Mouse (Mus musculus): ENCODE data around the gene Pank3. TPM values are rescaled to one million over a fixed set of nuclear protein-coding genes. Genes with fewer than 3 reads are reported as not detected.

The Pank3 gene
- polyA plus RNA-seq, 1 experiment from 2014 or later = 23.1 TPM

MicroRNAs within 50 kb of the gene (microRNA counts, 519-probe panel; counts per million panel counts)
- microRNA mmu-miR-103 = 5,975 counts per million, percentile 94 among the panel's probes with 10 or more counts

Small RNA genes lying within 50 kb of the gene (microRNA-seq; reads per million reads assigned to microRNA genes)
- gene Mir103-1 = 6.4 reads per million, percentile 22 among the genes with 10 or more reads in this experiment

Other genes starting within 250 kb of the Pank3 start
- 1.3 and 1.5 TPM in 2 replicates for gene Fbll1, start 29.4 kb downstream of the Pank3 start, polyA plus RNA-seq (2016; fragmentation: Nextera tagmentation; extraction: Ambion mirVana)
- gene Rars, start 65.0 kb downstream of the Pank3 start, polyA plus RNA-seq (2016; fragmentation: Nextera tagmentation; extraction: Ambion mirVana) = 84.7 and 88.0 TPM in 2 replicates
- gene Wwc1, start 211.0 kb downstream of the Pank3 start, polyA plus RNA-seq (2016; fragmentation: Nextera tagmentation; extraction: Ambion mirVana) = 5.7 and 7.8 TPM in 2 replicates

Data from embryonic facial prominence, embryonic 12.5 days (tissue).